Mouse (Mus musculus) hindbrain, embryonic 14.5 days (tissue): ENCODE measurements around the gene Hdac11. TPM values are rescaled to one million over a fixed set of nuclear protein-coding genes. Genes with fewer than 3 reads are reported as not detected.

Experiments
- ATAC-seq: fragments of 200-750 bp; cut with Nextera tagmentation; 2 replicates; pipeline ENCODE4 v1.8.0; 2017; ENCODE audit warnings: moderate number of reproducible peaks, mild to moderate bottlenecking, moderate TSS enrichment, moderate library complexity; ENCODE audit not compliant: low FRiP score
- DNase-seq: peaks from one replicate; pipeline ENCODE4 v3.0.0-alpha.2; 2015; ENCODE audit warnings: low spot score
- H3K27ac ChIP-seq: fragments of 300-500 bp; sonication (generic); 2 replicates; pipeline ENCODE4 v1.5.1; 2014; ENCODE audit warnings: mild to moderate bottlenecking, moderate library complexity
- H3K27me3 ChIP-seq: fragments of 300-500 bp; sonication (generic); 2 replicates; pipeline ENCODE4 v1.6.1; 2014; ENCODE audit warnings: mild to moderate bottlenecking, low read length, mixed read lengths; ENCODE audit not compliant: control insufficient read depth, insufficient read depth
- H3K36me3 ChIP-seq: fragments of 300-500 bp; sonication (generic); replicated peaks from 2 replicates; pipeline ENCODE4 v1.6.1; 2014; ENCODE audit not compliant: control insufficient read depth, insufficient read depth
- H3K4me1 ChIP-seq: fragments of 300-500 bp; sonication (generic); replicated peaks from 2 replicates; pipeline ENCODE4 v1.6.1; 2014; ENCODE audit warnings: antibody characterized with exemption, low read length, mixed read lengths; ENCODE audit not compliant: control insufficient read depth, insufficient read depth
- H3K4me2 ChIP-seq: fragments of 300-500 bp; sonication (generic); replicated peaks from 2 replicates; pipeline ENCODE4 v1.6.1; 2014; ENCODE audit warnings: mild to moderate bottlenecking, moderate library complexity
- H3K4me3 ChIP-seq: fragments of 300-500 bp; sonication (generic); replicated peaks from 2 replicates; pipeline ENCODE4 v1.5.1; 2014; ENCODE audit warnings: mild to moderate bottlenecking, low read length
- H3K9ac ChIP-seq: fragments of 300-500 bp; sonication (generic); 2 replicates; pipeline ENCODE4 v1.6.1; 2014
- H3K9me3 ChIP-seq: fragments of 300-500 bp; sonication (generic); 2 replicates; pipeline ENCODE4 v1.6.1; 2016; ENCODE audit warnings: low read length; ENCODE audit not compliant: control insufficient read depth
- WGBS: fragments of 180-500 bp; shearing (Covaris S2); extraction: QIAGEN DNeasy Blood & Tissue Kit; methylation state at CpG from one replicate; pipeline ENCODE4 v1.1.7; 2014; 5-methylcytosine and 5-hydroxymethylcytosine counted together
- polyA plus RNA-seq: library from polyadenylated mRNA; unstranded; fragments of >200 nt; fragmentation: Nextera tagmentation; extraction: Ambion mirVana; gene quantifications from 2 replicates; pipeline ENCODE4 v1.2.1, GENCODE M21; 2014

The Hdac11 gene
- polyA plus RNA-seq, 1 experiment from 2014 or later, result 42.7 TPM

GRCm38 (mm10) chr6:91186161-91186931 is 29.9 kb downstream of the Hdac11 start:
- no peak for DNase-seq
- Histone ChIP-seq H3K4me3 (no peak overlapping the region), H3K4me2 (no peak overlapping the region), H3K27ac (no peak overlapping the region), H3K27me3 (no peaks in the 10 kb centered on the region), H3K36me3 (no peaks in the 10 kb centered on the region), H3K9me3 (no peaks in the 10 kb centered on the region), H3K4me1 (no peaks in the 10 kb centered on the region), H3K9ac (no peak overlapping the region)
- ATAC-seq, result no peak
- 62% methylated on average over 4 of the region's 4 CpGs for WGBS

GRCm38 (mm10) chr6:91186934-91187333 is 30.5 kb downstream of the Hdac11 start:
- no peaks in the 10 kb centered on the region for H3K4me1 ChIP-seq
- DNase-seq (no peak), ATAC-seq (no peak)
- H3K27me3 ChIP-seq, result no peaks in the 10 kb centered on the region
- WGBS, result 80% methylated on average over 6 of the region's 6 CpGs
- no peak overlapping the region for H3K4me3 ChIP-seq
- H3K4me2 ChIP-seq, result no peak overlapping the region
- no peaks in the 10 kb centered on the region for H3K9me3 ChIP-seq
- no peak overlapping the region for H3K27ac ChIP-seq
- no peaks in the 10 kb centered on the region for H3K36me3 ChIP-seq
- H3K9ac ChIP-seq, result no peak overlapping the region

- 77% methylated on average over 3 of the region's 3 CpGs for WGBS
- Histone ChIP-seq H3K4me3 (no peak overlapping the region), H3K9me3 (no peaks in the 10 kb centered on the region), H3K36me3 (no peaks in the 10 kb centered on the region), H3K9ac (no peak overlapping the region), H3K4me2 (no peak overlapping the region), H3K27ac (no peak overlapping the region), H3K4me1 (no peaks in the 10 kb centered on the region), H3K27me3 (no peaks in the 10 kb centered on the region)
- ATAC-seq (no peak), DNase-seq (no peak)
Observed at GRCm38 (mm10) chr6:91187871-91188270, 31.4 kb downstream of the Hdac11 start.

- Histone ChIP-seq H3K9me3 (no peaks in the 10 kb centered on the region), H3K27me3 (no peaks in the 10 kb centered on the region), H3K27ac (no peak overlapping the region), H3K9ac (no peak overlapping the region), H3K36me3 (no peaks in the 10 kb centered on the region), H3K4me1 (no peaks in the 10 kb centered on the region), H3K4me2 (no peak overlapping the region), H3K4me3 (no peak overlapping the region)
- 89% methylated on average over 6 of the region's 6 CpGs for WGBS
- ATAC-seq (no peak), DNase-seq (no peak)
Observed at GRCm38 (mm10) chr6:91189971-91190370, 33.5 kb downstream of the Hdac11 start.

GRCm38 (mm10) chr6:91191465-91191864 is 35.0 kb downstream of the Hdac11 start:
- H3K36me3 ChIP-seq, result no peaks in the 10 kb centered on the region
- H3K4me2 ChIP-seq, result no peak overlapping the region
- no peaks in the 10 kb centered on the region for H3K9me3 ChIP-seq
- no peak overlapping the region for H3K4me3 ChIP-seq
- H3K27ac ChIP-seq, result no peak overlapping the region
- no peak for ATAC-seq
- H3K4me1 ChIP-seq, result no peaks in the 10 kb centered on the region
- 60% methylated on average over 2 of the region's 2 CpGs for WGBS
- H3K9ac ChIP-seq, result no peak overlapping the region
- DNase-seq, result no peak
- H3K27me3 ChIP-seq, result no peaks in the 10 kb centered on the region

- no peak overlapping the region for H3K9ac ChIP-seq
- no peaks in the 10 kb centered on the region for H3K27me3 ChIP-seq
- ATAC-seq (no peak), DNase-seq (no peak)
- no peaks in the 10 kb centered on the region for H3K36me3 ChIP-seq
- WGBS, result 84% methylated on average over 3 of the region's 3 CpGs
- H3K4me2 ChIP-seq, result no peak overlapping the region
- H3K9me3 ChIP-seq, result no peaks in the 10 kb centered on the region
- H3K4me3 ChIP-seq, result no peak overlapping the region
- no peaks in the 10 kb centered on the region for H3K4me1 ChIP-seq
- no peak overlapping the region for H3K27ac ChIP-seq
Observed at GRCm38 (mm10) chr6:91192421-91192820, 36.0 kb downstream of the Hdac11 start.

GRCm38 (mm10) chr6:91192851-91193545 is 36.5 kb downstream of the Hdac11 start:
- no peak overlapping the region for H3K4me2 ChIP-seq
- H3K36me3 ChIP-seq, result no peaks in the 10 kb centered on the region
- no peaks in the 10 kb centered on the region for H3K4me1 ChIP-seq
- no peaks in the 10 kb centered on the region for H3K27me3 ChIP-seq
- no peak overlapping the region for H3K9ac ChIP-seq
- H3K4me3 ChIP-seq, result no peak overlapping the region
- no peak overlapping the region for H3K27ac ChIP-seq
- no peak for ATAC-seq
- H3K9me3 ChIP-seq, result no peaks in the 10 kb centered on the region
- WGBS, result 67% methylated on average over 1 of the region's 1 CpGs
- DNase-seq, result no peak

- H3K4me2 ChIP-seq, result no peak overlapping the region
- H3K36me3 ChIP-seq, result no peaks in the 10 kb centered on the region
- H3K4me3 ChIP-seq, result no peak overlapping the region
- no peaks in the 10 kb centered on the region for H3K9me3 ChIP-seq
- DNase-seq (no peak), ATAC-seq (peak; percentile 51)
- 73% methylated on average over 2 of the region's 2 CpGs for WGBS
- 0 out of 2 replicates have a peak, but pooled peaks cover 9% of the 10 kb centered on the region for H3K4me1 ChIP-seq
- no peaks in the 10 kb centered on the region for H3K27me3 ChIP-seq
- H3K27ac ChIP-seq, result no peak overlapping the region
- no peak overlapping the region for H3K9ac ChIP-seq
Observed at GRCm38 (mm10) chr6:91198456-91198855, 42.0 kb downstream of the Hdac11 start.

- H3K27me3 ChIP-seq, result no peaks in the 10 kb centered on the region
- ATAC-seq, result peak; percentile 75
- H3K4me2 ChIP-seq, result no peak overlapping the region
- no peak overlapping the region for H3K4me3 ChIP-seq
- 25% methylated on average over 8 of the region's 8 CpGs for WGBS
- no peaks in the 10 kb centered on the region for H3K9me3 ChIP-seq
- H3K27ac ChIP-seq, result peak overlapping the region; percentile 66
- H3K36me3 ChIP-seq, result no peaks in the 10 kb centered on the region
- DNase-seq, result peak; percentile 72
- H3K4me1 ChIP-seq, result 0 out of 2 replicates have a peak, but pooled peaks cover 9% of the 10 kb centered on the region
- H3K9ac ChIP-seq, result no peak overlapping the region
Observed at GRCm38 (mm10) chr6:91200429-91201188, 44.1 kb downstream of the Hdac11 start.
